Mouse (Mus musculus) midbrain, embryonic 14.5 days (tissue): ENCODE measurements around the gene Cryab. TPM values are rescaled to one million over a fixed set of nuclear protein-coding genes. Genes with fewer than 3 reads are reported as not detected.

ENCODE experiments used
- ATAC-seq: fragments of 200-750 bp; cut with Nextera tagmentation; 2 replicates; pipeline ENCODE4 v1.8.0; 2017; ENCODE audit warnings: moderate number of reproducible peaks, moderate library complexity; ENCODE audit not compliant: low FRiP score, low TSS enrichment
- DNase-seq: peaks from one replicate; pipeline ENCODE4 v3.0.0-alpha.2; 2015
- H3K27ac ChIP-seq: fragments of 300-500 bp; sonication (generic); replicated peaks from 2 replicates; pipeline ENCODE4 v1.5.1; 2014; ENCODE audit warnings: mild to moderate bottlenecking, low read depth, low read length, moderate library complexity
- H3K27me3 ChIP-seq: fragments of 300-500 bp; sonication (generic); 2 replicates; pipeline ENCODE4 v1.6.1; 2014; ENCODE audit warnings: low read length, control low read depth, mixed read lengths; ENCODE audit not compliant: control insufficient read depth, insufficient read depth
- H3K36me3 ChIP-seq: fragments of 300-500 bp; sonication (generic); 2 replicates; pipeline ENCODE4 v1.6.1; 2014; ENCODE audit warnings: low read length, control low read depth; ENCODE audit not compliant: control insufficient read depth, insufficient read depth
- H3K4me1 ChIP-seq: fragments of 300-500 bp; sonication (generic); 2 replicates; pipeline ENCODE4 v1.6.1; 2014; ENCODE audit warnings: mild to moderate bottlenecking, antibody characterized with exemption, low read length, control low read depth; ENCODE audit not compliant: control insufficient read depth, insufficient read depth
- H3K4me2 ChIP-seq: fragments of 300-500 bp; sonication (generic); 2 replicates; pipeline ENCODE4 v1.6.1; 2014; ENCODE audit warnings: mild to moderate bottlenecking, low read length, moderate library complexity
- H3K4me3 ChIP-seq: fragments of 300-500 bp; sonication (generic); replicated peaks from 2 replicates; pipeline ENCODE4 v1.5.1; 2014; ENCODE audit warnings: low read depth, low read length
- H3K9ac ChIP-seq: fragments of 300-500 bp; sonication (generic); replicated peaks from 2 replicates; pipeline ENCODE4 v1.6.1; 2014; ENCODE audit warnings: mild to moderate bottlenecking, low read length, moderate library complexity
- H3K9me3 ChIP-seq: fragments of 300-500 bp; sonication (generic); 2 replicates; pipeline ENCODE4 v1.6.1; 2016; ENCODE audit warnings: low read length, control low read depth, mixed read lengths; ENCODE audit not compliant: control insufficient read depth
- WGBS: fragments of 180-500 bp; shearing (Covaris S2); extraction: QIAGEN DNeasy Blood & Tissue Kit; methylation state at CpG from one replicate; pipeline ENCODE4 v1.1.7; 2014; 5-methylcytosine and 5-hydroxymethylcytosine counted together
- polyA plus RNA-seq: library from polyadenylated mRNA; unstranded; fragments of >200 nt; fragmentation: Nextera tagmentation; extraction: Ambion mirVana; gene quantifications from 2 replicates; pipeline ENCODE4 v1.2.1, GENCODE M21; 2014

The Cryab gene
- polyA plus RNA-seq, 1 experiment from 2014 or later, result 3.7 TPM

- no peak overlapping the region for H3K27ac ChIP-seq
- ATAC-seq (no peak), DNase-seq (no peak)
- H3K4me2 ChIP-seq, result no peak overlapping the region
- H3K36me3 ChIP-seq, result peaks cover 71% of the 10 kb centered on the region
- WGBS, result 88% methylated on average over 5 of the region's 5 CpGs
- H3K4me3 ChIP-seq, result no peak overlapping the region
- no peak overlapping the region for H3K9ac ChIP-seq
- H3K4me1 ChIP-seq, result no peaks in the 10 kb centered on the region
- H3K9me3 ChIP-seq, result no peaks in the 10 kb centered on the region
- no peaks in the 10 kb centered on the region for H3K27me3 ChIP-seq
Observed at GRCm38 (mm10) chr9:50798368-50798767, 47.2 kb downstream of the Cryab start.

- peaks cover 76% of the 10 kb centered on the region for H3K36me3 ChIP-seq
- ATAC-seq (no peak), DNase-seq (peak; percentile 70)
- no peaks in the 10 kb centered on the region for H3K9me3 ChIP-seq
- no peaks in the 10 kb centered on the region for H3K4me1 ChIP-seq
- no peak overlapping the region for H3K27ac ChIP-seq
- no peak overlapping the region for H3K9ac ChIP-seq
- no peak overlapping the region for H3K4me2 ChIP-seq
- no peak overlapping the region for H3K4me3 ChIP-seq
- H3K27me3 ChIP-seq, result no peaks in the 10 kb centered on the region
- WGBS, result 67% methylated on average over 2 of the region's 2 CpGs
Observed at GRCm38 (mm10) chr9:50800985-50801384, 49.9 kb downstream of the Cryab start.

GRCm38 (mm10) chr9:50803055-50803671 lies 52.0 kb downstream of the Cryab start:
- Histone ChIP-seq H3K4me1 (no peaks in the 10 kb centered on the region), H3K27me3 (no peaks in the 10 kb centered on the region), H3K9me3 (no peaks in the 10 kb centered on the region), H3K27ac (no peak overlapping the region), H3K4me2 (no peak overlapping the region), H3K4me3 (no peak overlapping the region), H3K36me3 (peaks cover 85% of the 10 kb centered on the region), H3K9ac (no peak overlapping the region)
- 92% methylated on average over 7 of the region's 7 CpGs for WGBS
- DNase-seq (no peak), ATAC-seq (no peak)

Other genes starting within 250 kb of the Cryab start
- gene Pts, start 222.6 kb upstream of the Cryab start, polyA plus RNA-seq, result 118 and 122 TPM in 2 replicates
- gene Il18, start 196.5 kb upstream of the Cryab start, polyA plus RNA-seq, result 21.7 and 23.1 TPM in 2 replicates
- gene Bco2, start 196.1 kb upstream of the Cryab start, polyA plus RNA-seq, result 0.20 and 0.23 TPM in 2 replicates
- gene Tex12, start 190.0 kb upstream of the Cryab start, polyA plus RNA-seq, result 0.22 and 0.33 TPM in 2 replicates
- gene Sdhd, start 147.5 kb upstream of the Cryab start, polyA plus RNA-seq, result 234 and 235 TPM in 2 replicates
- 396 and 508 TPM in 2 replicates for gene Timm8b, start 147.4 kb upstream of the Cryab start, polyA plus RNA-seq
- gene Pih1d2, start 134.0 kb upstream of the Cryab start, polyA plus RNA-seq, result 2.9 and 4.9 TPM in 2 replicates
- 24.2 and 25.6 TPM in 2 replicates for gene Nkapd1, start 133.9 kb upstream of the Cryab start, polyA plus RNA-seq
- gene Dlat, start 91.5 kb upstream of the Cryab start, polyA plus RNA-seq, result 48.6 and 54.9 TPM in 2 replicates
- gene Dixdc1, start 11.8 kb upstream of the Cryab start, polyA plus RNA-seq, result 31.5 and 35.1 TPM in 2 replicates
- 0.89 and 1.1 TPM in 2 replicates for gene 2310030G06Rik, start 4.8 kb upstream of the Cryab start, polyA plus RNA-seq
- gene Hspb2, start 1.0 kb downstream of the Cryab start, polyA plus RNA-seq, result 1.5 TPM in 1 of 2 replicates, not detected in the other
- gene Fdxacb1, start 16.9 kb downstream of the Cryab start, polyA plus RNA-seq, result 12.5 and 14.3 TPM in 2 replicates
- gene Alg9, start 23.7 kb downstream of the Cryab start, polyA plus RNA-seq, result 57.7 and 60.3 TPM in 2 replicates
- 56.2 and 59.7 TPM in 2 replicates for gene 1110032A03Rik, start 24.2 kb downstream of the Cryab start, polyA plus RNA-seq
- 31.3 and 47.8 TPM in 2 replicates for gene Ppp2r1b, start 94.0 kb downstream of the Cryab start, polyA plus RNA-seq